Mouse (Mus musculus) embryo, embryonic 11.5 days (tissue): ENCODE measurements around the gene Rrm1.
"Not testable (repeated sequence)": the region's sequence is repeated elsewhere in the genome, so short reads cannot be mapped to it uniquely, and the experiment has no call there.

Experiments used
- DNase-seq: peaks from one replicate; pipeline ENCODE4 v3.0.0-alpha.2; 2012; ENCODE audit warnings: low read depth, low spot score

The Rrm1 gene

DNA sequence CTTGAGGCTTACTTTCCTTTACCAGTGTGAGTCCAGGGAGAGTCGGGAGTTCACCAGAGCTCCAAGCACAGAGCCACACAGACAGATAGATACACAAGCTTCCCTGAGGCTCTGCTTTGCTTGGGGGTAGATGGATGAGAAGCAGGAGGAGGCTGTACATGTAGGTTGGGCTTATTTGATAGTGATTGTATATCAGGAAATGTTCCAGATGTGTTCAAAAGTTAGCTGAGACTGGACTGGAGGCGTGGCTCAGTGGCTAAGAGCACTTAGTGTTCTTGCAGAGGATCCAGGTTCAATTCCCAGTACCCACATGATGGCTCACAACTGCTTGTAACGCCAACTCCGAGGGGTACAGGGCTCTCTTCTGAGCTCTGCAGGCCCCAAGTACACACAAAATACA lies 36.9 kb downstream of the Rrm1 start:
- no peak for DNase-seq

- no peak for DNase-seq
These were observed 37.4 kb downstream of the Rrm1 start for GRCm38 (mm10) chr7:102478926-102479325.

- DNase-seq, result no peak
These were observed 38.0 kb downstream of the Rrm1 start for GRCm38 (mm10) chr7:102479368-102480078.

DNA sequence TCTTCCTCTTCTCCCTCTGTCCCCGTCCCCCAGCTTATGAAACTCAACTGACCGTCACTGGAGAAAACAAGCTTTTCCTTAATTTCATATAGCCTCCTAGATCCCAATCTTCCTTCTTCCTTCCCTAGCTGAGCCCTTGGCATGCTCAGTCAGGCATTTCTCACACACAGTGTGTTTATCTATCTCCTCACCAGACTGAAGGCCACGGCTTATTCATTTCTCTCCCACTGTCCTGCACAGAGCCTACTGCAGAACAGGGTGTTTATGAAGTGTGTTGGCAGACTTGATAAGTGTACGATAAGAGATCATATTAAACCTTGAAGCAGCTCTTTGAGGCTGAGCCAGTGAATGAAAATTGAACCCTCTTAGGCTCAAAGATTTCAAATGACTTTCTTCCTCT lies 39.3 kb downstream of the Rrm1 start:
- DNase-seq, result no peak

GRCm38 (mm10) chr7:102481579-102481978 lies 40.1 kb downstream of the Rrm1 start, which contains the start of gene Olfr543:
Gene Olfr543 (minus strand): TSS chr7:102481679.
- no peak for DNase-seq

GRCm38 (mm10) chr7:102483665-102484064 lies 42.2 kb downstream of the Rrm1 start:
- DNase-seq, result no peak

GRCm38 (mm10) chr7:102484766-102485165 lies 43.3 kb downstream of the Rrm1 start:
- DNase-seq, result not testable (repeated sequence)

- DNase-seq, result no peak
These were observed 44.6 kb downstream of the Rrm1 start for GRCm38 (mm10) chr7:102486105-102486504.

- no peak for DNase-seq
These were observed 46.7 kb downstream of the Rrm1 start, which contains the start of gene Olfr544 for GRCm38 (mm10) chr7:102488161-102488560. Gene Olfr544 (minus strand): TSS chr7:102488313.

DNA sequence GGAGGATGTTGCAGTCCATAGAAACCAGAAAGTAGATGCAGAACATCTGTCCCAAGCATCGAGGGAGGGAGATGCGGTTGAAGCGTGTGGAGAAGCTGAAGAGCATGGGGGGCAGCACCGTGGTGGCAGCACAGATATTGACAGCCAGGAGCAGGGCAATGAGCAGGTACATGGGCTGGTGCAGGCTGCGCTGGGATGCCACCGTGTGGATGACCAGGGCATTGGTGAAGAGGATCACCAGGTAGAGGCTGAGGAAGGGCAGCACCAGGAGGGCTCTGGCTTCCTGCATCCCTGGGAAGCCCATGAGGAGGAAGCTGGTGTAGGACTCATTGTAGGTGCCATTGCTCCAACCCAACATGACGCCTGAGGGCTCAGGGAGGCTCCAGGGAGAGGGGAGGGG lies 52.9 kb downstream of the Rrm1 start:
- DNase-seq, result not testable (repeated sequence)

DNA sequence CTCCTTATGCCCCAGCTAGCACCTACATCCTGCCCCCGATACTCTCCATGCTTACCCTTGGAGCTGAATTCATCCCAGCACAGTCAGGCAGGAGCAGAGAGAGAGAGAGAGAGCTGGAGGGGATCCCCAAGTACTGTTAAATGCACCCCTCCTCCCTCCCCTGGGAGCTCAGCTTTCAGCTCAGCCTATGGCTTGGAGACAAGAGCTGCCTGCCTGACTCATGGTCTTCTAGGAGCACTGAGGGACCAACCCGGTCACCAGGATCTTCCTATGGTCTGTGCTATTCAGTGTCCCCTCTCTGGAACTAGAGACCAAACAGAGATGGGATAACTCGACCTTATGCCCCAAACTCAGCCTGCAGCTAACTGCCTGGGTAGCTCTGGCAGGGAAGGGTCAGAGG lies 58.0 kb downstream of the Rrm1 start, which contains the start of gene Olfr545:
Gene Olfr545, minus strand, starts transcription at position 101 of the 400 bp plus-strand sequence.
- no peak for DNase-seq

DNA sequence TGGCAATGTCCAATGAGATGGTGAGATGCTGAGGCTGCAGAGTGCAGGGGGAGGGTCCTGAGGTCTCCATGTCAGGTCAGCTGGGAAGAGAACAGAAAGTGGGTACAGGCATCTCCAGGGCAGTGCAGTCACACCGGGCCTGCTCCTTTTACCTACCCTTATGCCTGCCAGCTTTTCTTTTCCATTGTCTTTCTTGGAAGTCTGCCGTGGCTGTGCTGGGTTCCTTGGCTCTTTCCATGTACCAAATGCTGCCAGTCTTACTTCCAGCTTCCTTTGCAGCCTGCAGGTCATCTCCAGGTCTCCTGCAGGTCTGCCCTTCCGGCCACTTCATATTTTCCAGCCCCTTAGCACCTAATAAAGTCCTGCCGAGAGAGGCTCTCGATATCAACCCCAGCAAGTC lies 60.5 kb downstream of the Rrm1 start:
- DNase-seq, result no peak

GRCm38 (mm10) chr7:102506848-102507247 lies 65.4 kb downstream of the Rrm1 start:
- peak; percentile 46 for DNase-seq

GRCm38 (mm10) chr7:102508066-102508465 lies 66.6 kb downstream of the Rrm1 start:
- no peak for DNase-seq

- no peak for DNase-seq
These were observed 67.2 kb downstream of the Rrm1 start for GRCm38 (mm10) chr7:102508666-102509065.

DNA sequence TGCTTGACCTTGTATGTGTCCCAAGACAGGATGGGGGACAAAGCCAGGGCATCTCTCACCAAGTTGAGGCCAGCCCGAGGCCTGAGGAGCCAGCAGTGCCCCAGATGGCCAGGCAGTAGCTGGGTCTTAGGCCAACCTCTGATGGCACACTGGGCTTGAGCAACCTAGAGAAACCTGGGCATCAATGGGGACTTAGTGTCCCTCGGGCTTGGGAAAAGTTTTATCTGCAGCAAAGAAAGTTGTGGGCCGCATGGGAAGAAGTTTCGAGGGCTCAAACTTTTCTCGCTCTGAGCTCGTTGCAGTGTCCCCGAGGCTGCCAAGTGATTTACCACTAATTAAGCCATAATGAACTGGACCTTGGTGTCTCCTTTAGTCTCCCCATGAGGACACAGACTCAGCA lies 68.2 kb downstream of the Rrm1 start:
- DNase-seq, result no peak

- DNase-seq, result no peak
These were observed 70.4 kb downstream of the Rrm1 start for GRCm38 (mm10) chr7:102511927-102512326.

DNA sequence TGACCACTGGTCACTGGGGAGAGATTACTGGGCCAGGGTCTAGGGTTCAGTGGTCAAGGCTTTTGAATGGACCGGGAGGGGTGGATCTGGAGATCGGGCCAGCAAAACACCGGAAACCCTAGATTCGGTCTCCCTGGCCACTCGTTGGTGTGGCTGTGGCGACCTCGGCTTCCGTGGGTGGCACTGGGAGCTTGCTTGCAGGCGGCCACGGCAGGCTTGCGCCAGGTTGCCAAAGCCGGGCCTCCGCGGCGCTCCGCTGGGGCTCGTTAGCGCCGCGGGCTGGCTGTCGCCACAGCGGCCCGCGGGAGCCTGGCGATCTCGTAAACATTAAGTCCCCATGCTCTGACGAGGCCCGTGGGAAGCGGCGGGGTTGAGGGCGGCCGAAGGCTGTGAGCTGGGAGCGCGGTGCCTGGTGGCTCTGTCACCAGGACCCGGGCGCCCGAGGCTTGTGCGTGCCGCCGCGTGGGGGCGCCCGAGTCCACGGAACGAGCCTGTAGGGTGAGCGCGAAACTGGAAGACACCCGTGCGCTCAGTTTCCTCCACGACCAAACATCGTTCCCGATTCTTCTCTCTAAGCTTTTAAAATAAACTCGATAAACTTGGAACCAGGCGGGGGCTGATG lies 71.4 kb downstream of the Rrm1 start:
- DNase-seq, result peak; percentile 66

- no peak for DNase-seq
These were observed 72.6 kb downstream of the Rrm1 start for GRCm38 (mm10) chr7:102514144-102514543.

- DNase-seq, result no peak
These were observed 75.0 kb downstream of the Rrm1 start for GRCm38 (mm10) chr7:102516261-102517050.

- DNase-seq, result no peak
These were observed 75.5 kb downstream of the Rrm1 start for GRCm38 (mm10) chr7:102517051-102517335.
